Mouse (Mus musculus) MN1 (cell line): ENCODE measurements around the gene Glra3.

Source experiments
- DNase-seq: peaks from one replicate; pipeline ENCODE4 v3.0.0-alpha.2; 2016; ENCODE audit warnings: low spot score

Gene Glra3

GRCm38 (mm10) chr8:55939870-55940525 lies at the start of gene Glra3:
Gene Glra3 (plus strand): TSS chr8:55940460.
- DNase-seq = no peak

DNA sequence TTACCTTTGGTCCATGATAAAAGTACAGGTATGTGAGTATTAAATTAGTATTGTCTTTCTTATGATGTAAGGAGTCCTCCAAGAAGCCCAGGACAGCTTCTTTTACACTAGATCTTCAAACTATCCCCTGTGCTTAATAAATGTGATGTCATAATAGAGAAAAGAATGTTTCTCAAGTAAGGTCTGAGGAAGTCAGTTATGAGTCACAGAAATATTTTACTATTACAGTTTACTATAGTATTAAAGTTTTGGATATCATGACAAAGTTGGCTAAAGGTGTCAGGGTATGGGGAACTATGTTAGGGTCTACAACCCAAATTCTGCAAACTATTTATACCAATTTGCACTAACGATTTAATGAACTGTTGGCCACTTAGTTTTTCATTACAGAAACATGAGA lies 33.4 kb upstream of the Glra3 start, which contains the start of gene Adam29:
TSS of gene Adam29 (minus strand) at position 101 of the 400 bp plus-strand sequence.
- no peak for DNase-seq

- DNase-seq = no peak
Observed at GRCm38 (mm10) chr8:55940526-55940880, 243 bp downstream of the Glra3 start.

- no peak for DNase-seq
Observed at GRCm38 (mm10) chr8:55964759-55965320, 24.6 kb downstream of the Glra3 start.

DNA sequence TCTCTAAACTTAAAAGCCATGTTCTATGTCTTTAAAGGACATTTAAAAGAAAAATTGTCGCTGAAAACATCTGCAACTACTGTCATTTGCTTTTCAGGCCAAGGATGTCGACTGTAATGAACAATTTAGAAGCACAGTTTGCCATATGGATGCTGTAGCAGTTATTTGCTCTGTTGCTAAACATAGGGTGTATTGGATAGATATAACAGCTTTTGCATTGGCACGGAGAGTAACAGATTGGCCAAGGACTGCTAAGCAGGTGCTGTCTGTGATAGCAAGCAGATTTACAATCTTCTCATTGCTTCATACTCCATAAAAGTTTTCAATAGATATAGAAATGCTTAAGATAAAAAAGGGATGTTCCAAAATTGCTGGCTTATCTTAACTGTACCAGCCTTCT lies 57.6 kb downstream of the Glra3 start:
- no peak for DNase-seq

GRCm38 (mm10) chr8:56054324-56054723 lies 114.1 kb downstream of the Glra3 start:
- no peak for DNase-seq

DNA sequence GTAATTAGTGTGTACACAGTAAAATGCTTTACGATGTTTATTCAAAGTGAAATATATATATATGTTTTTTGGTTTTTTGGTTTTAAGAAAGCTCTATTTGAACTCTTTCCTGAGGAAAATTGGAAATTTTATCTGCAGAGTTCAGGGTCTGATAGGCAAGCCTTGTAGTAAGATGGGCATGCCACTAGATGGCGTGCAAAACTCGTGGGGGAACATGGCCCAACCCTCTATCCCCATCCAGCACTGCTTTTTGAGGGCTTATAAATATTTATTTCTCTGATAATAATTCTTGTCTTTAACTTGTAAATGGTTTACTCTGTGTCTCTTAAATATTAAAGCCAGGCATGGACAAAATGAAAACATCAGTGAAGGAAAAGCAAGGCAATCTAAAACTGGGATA lies 122.8 kb downstream of the Glra3 start:
- DNase-seq = no peak

DNA sequence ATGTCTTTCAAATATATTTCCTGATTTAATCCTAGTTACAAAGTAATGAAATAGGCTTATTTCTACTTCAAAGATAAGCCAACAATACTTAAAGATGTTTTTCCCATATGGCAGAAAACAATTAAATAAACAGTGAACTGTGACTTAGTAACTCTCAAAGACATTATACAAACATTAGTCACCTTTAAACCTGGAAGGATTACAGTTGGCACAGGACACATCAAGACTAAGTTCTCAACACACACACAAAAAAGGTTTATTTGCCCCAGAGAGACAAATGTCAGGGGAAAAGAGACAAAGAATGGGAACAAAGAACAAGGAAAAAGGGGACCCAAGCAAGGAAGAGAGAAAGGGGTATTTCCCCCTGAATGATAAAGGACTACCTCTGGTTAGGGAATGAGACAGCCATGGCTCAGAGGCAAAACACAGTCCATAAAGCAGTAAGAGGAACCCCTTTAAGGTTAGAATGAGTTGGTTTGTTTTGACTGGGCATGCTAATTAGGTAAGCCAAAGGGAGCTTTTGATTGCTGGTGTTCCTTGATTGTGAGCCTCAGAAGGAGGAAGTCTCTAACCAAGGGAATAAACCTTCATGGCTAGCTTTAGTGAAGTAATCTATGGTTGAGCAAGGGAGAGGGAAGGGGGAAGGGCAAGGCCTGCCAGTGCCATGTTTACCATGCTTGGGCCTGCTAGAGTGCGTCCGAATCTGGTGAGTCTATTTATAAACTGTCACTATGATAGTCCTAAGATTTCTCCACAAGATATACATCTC lies 130.4 kb downstream of the Glra3 start:
- no peak for DNase-seq

DNA sequence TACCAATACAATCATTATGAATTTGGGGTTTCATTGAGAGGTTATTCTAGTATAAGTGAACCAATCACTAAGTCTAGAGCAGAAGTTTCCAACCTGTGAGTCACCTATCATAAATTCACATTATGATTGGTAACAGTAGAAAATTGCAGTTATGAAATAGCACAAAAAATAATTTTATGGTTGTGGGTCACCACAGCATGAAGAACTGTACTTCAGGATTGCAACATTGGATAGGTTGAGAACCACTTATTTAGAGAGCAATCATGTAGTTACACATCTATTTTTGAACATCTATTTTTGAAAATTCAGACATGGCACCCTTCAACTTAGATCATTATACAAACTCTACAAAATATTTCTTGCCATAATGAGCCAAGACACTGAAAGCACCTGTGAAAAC lies 143.4 kb downstream of the Glra3 start:
- no peak for DNase-seq

DNA sequence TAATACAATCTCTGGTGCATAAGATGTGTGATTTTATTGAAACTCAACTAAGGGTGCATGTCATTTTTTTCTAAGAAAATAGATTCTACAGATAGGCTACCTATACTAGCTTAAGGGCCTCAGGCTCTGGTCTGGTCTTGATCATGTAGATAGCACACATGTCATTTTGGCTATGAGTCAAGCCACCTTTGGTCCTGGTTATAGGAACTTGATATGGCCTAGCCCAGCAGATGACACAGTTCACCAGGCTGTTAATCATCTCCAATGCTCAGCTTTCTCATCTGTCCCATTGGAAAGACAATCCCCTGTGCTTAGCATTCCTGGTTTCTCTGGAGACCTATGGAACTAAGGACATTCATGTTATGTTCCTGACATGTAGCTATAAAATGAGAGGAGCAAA lies 154.1 kb downstream of the Glra3 start:
- no peak for DNase-seq

DNA sequence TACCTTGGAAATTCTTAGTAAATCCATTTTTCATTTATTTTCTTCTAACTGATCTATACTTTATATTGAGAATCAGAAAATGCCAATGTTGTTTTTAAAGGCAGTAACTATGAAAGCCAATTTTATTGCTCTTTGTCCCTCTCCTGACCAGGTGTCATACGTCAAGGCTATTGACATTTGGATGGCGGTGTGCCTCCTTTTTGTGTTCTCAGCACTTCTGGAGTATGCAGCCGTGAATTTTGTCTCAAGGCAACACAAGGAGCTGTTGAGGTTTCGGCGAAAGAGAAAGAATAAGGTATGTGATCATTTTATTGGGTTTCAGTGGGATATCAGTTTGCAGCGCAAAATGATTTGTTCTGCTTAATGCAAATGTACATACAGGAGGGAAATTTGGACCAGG lies 170.0 kb downstream of the Glra3 start:
- DNase-seq = no peak

- DNase-seq = no peak
Observed at GRCm38 (mm10) chr8:56129357-56129756, 189.1 kb downstream of the Glra3 start.

DNA sequence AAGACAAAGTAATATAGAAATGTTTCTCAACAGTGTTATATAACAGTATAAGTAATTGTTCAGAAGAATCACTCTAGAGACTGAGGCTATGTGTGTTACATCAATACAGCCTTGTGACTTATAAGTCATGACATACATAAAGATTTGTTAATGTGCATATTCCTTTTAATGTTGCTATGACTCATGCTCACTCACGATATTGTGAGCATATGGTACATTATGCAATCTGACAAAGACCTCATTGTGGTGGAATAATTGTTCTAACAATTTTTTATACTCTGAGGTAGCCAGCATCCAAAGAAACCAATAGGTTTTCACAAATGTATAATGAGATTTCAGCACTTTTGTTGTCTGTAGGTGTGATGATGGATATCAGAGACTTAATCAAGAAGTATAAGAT lies 210.4 kb downstream of the Glra3 start:
- DNase-seq = no peak

- no peak for DNase-seq
Observed at GRCm38 (mm10) chr8:56151574-56151973, 211.3 kb downstream of the Glra3 start.

DNA sequence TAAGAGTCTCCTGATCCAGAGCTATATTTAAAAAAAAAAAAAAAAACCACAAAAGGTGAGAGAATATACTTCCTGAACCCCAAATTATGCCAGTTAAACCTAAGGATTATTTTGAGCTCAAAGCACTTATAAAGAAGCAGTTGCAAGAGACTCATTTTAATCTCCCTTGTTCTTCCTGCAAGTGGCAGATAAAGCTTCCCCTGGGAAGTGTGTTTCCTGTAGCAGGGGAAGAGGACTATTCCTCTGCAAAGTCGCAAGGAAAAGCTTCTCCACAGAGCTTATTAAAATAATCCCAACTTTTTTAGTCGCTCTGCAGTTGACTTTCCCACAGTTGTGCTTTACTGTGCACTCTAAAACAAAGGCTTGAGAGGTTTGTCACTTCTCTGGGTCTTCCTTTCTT lies 218.7 kb downstream of the Glra3 start:
- no peak for DNase-seq
